Mouse (Mus musculus): ENCODE measurements around the gene Supt20. TPM values are rescaled to one million over a fixed set of nuclear protein-coding genes. Genes with fewer than 3 reads are reported as not detected.
"Not testable (repeated sequence)": the region's sequence is repeated elsewhere in the genome, so short reads cannot be mapped to it uniquely, and the experiment has no call there.

Supt20 gene
- total and polyA plus RNA-seq, 2 experiments from 2014 or later, result 36.3 to 52.0 TPM

DNA sequence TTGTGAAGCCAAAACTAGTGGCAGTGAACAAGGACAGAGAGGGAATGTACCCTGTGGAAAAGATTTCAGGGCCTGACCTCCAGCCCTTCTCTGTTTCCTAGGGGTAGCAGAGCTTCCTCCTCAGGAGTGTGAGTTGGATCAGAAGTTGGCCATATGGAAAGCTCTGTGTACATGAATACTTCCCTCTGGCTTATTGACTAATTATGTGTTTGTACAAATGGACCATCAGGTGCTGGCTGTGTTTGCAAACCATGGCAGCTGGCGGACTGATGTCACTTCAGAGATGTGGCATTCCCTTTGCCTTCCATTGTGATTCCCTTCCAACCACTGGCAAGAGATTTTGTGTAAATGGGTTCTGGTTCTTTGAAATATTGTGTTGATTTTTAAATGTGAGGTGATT is 68.7 kb downstream of the Supt20 start:
- H3K4me3 ChIP-seq (ENCODE audit: low read length), result no peak overlapping the region
- TF ChIP-seq CTCF (IDR thresholded peaks at IDR 0.05; ENCODE audit: low read depth), result no peak
- 74% methylated on average over 1 of the region's 1 CpGs for WGBS
- DNase-seq (ENCODE audit: low spot score) (no peak), ATAC-seq (no peak)
- no peaks in the 10 kb centered on the region for H3K9me3 ChIP-seq (ENCODE audit: low read length)
- H3K4me1 ChIP-seq (ENCODE audit: insufficient read depth, low read length), result no peaks in the 10 kb centered on the region
- no peak overlapping the region for H3K9ac ChIP-seq (replicated peaks; ENCODE audit: low read length)
- H3K27me3 ChIP-seq (ENCODE audit: insufficient read depth, low read length), result no peaks in the 10 kb centered on the region
- no peak overlapping the region for H3K27ac ChIP-seq
- H3K36me3 ChIP-seq (ENCODE audit: insufficient read depth, low read length), result no peaks in the 10 kb centered on the region
- H3K4me2 ChIP-seq (ENCODE audit: low read depth, low read length), result no peak overlapping the region

DNA sequence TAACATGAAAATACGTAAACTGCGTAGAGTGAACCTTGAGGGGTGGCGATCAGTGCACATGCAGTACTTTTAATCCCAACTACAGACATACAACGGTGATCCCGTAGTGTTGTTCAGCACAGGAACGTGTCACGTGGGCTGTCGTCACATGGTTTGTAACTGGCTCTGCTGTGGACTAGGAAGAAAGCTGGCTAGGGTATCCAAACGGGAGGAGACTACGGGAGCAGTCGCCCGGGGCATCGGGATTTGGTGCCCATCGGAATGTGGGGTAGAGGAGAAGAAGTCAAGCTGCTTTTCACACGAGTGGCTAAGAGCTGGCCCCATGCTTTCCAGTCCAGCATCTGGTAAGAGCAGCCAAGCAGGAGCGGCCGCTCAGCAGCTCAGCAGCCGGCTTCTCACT is 71.8 kb downstream of the Supt20 start:
- WGBS, result 39% methylated on average over 18 of the region's 18 CpGs
- no peaks in the 10 kb centered on the region for H3K4me1 ChIP-seq (ENCODE audit: insufficient read depth, low read length)
- no peaks in the 10 kb centered on the region for H3K36me3 ChIP-seq (ENCODE audit: insufficient read depth, low read length)
- peak overlapping the region; percentile 25 for H3K4me3 ChIP-seq (ENCODE audit: low read length)
- no peaks in the 10 kb centered on the region for H3K27me3 ChIP-seq (ENCODE audit: insufficient read depth, low read length)
- DNase-seq (ENCODE audit: low spot score), result peak; percentile 80
- peak; percentile 97 for ATAC-seq
- no peaks in the 10 kb centered on the region for H3K9me3 ChIP-seq (ENCODE audit: low read length)
- H3K27ac ChIP-seq, result peak overlapping the region; percentile 45; the same call in 1 of the 2 replicates
- H3K9ac ChIP-seq (replicated peaks; ENCODE audit: low read length), result no peak overlapping the region
- H3K4me2 ChIP-seq (ENCODE audit: low read depth, low read length), result peak overlapping the region; percentile 48
- TF ChIP-seq CTCF (IDR thresholded peaks at IDR 0.05; ENCODE audit: low read depth), result no peak

DNA sequence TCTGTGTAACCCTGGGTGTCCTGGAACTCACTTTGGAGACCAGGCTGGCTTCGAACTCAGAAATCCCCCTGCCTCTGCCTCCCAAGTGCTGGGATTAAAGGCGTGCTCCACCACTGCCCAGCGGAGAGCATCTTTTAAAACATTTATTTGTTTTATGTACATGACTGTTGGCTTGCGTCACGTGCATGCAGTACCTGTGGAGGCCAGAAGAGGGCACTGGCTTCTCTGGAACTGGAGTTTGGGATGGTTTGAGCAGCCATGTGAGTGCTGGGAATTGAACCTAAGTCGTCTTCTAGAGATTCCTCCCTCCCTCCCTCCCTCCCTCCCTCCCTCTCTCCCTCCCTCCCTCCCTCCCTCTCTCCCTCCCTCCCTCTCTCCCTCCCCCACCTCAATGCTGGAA is 72.9 kb downstream of the Supt20 start:
- H3K9me3 ChIP-seq (ENCODE audit: low read length); H3K9ac ChIP-seq (replicated peaks; ENCODE audit: low read length); H3K4me2 ChIP-seq (ENCODE audit: low read depth, low read length); DNase-seq (ENCODE audit: low spot score); H3K36me3 ChIP-seq (ENCODE audit: insufficient read depth, low read length); H3K4me1 ChIP-seq (ENCODE audit: insufficient read depth, low read length); H3K27me3 ChIP-seq (ENCODE audit: insufficient read depth, low read length); H3K27ac ChIP-seq; H3K4me3 ChIP-seq (ENCODE audit: low read length); ATAC-seq: not testable (repeated sequence)
- WGBS, result 90% methylated on average over 6 of the region's 6 CpGs
- TF ChIP-seq CTCF (IDR thresholded peaks at IDR 0.05; ENCODE audit: low read depth), result peak; percentile 41

DNA sequence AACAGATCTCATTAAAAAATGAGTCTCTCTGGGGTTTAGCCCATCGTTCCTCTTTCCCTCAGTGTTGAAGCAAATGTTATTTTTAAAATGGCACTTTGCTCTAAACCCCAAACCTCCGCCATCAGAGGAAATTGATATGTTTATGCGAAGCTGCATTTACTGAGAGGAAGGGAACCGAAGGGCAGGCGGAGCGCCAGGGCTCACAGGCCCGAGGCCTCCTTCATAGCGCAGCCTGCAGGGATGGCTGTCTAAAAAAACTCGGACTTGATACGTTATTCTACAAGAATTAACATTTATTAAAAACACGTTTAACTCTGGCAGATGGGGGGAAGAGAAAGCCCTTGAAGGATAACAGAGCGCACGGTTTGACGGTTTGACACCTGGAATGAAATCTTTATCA is 73.4 kb downstream of the Supt20 start:
- H3K27me3 ChIP-seq (ENCODE audit: insufficient read depth, low read length), result no peaks in the 10 kb centered on the region

DNA sequence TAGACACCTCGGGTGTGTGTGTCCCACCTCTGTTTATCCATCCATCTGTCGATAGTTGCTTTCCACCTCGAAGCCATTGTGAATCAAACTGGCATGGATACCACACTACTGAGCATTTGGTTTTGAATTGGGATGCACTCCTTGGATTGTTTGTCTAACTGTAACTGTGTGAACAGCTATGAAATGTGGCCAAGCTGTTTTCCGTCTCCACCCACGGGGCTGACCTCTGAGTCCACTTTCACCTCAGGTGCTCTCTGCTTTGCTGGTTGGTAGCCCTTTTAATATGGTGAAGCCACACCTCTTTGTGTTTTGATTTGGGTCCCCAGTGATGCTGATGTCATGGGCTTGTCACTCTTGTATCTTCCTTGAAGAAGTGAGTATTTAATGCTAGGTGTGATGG is 74.2 kb downstream of the Supt20 start:
- no peak overlapping the region for H3K9ac ChIP-seq (replicated peaks; ENCODE audit: low read length)
- no peaks in the 10 kb centered on the region for H3K4me1 ChIP-seq (ENCODE audit: insufficient read depth, low read length)
- TF ChIP-seq CTCF (IDR thresholded peaks at IDR 0.05; ENCODE audit: low read depth), result no peak
- H3K36me3 ChIP-seq (ENCODE audit: insufficient read depth, low read length), result no peaks in the 10 kb centered on the region
- H3K27me3 ChIP-seq (ENCODE audit: insufficient read depth, low read length), result no peaks in the 10 kb centered on the region
- no peaks in the 10 kb centered on the region for H3K9me3 ChIP-seq (ENCODE audit: low read length)
- H3K27ac ChIP-seq, result no peak overlapping the region
- no peak overlapping the region for H3K4me3 ChIP-seq (ENCODE audit: low read length)
- ATAC-seq, result no peak
- WGBS, result 87% methylated on average over 5 of the region's 5 CpGs
- DNase-seq (ENCODE audit: low spot score), result no peak
- no peak overlapping the region for H3K4me2 ChIP-seq (ENCODE audit: low read depth, low read length)

More for the DNA sequence above, 73.4 kb downstream of the Supt20 start:
- Histone ChIP-seq H3K9ac (replicated peaks; ENCODE audit: low read length) (no peak overlapping the region), H3K4me3 (ENCODE audit: low read length) (no peak overlapping the region), H3K9me3 (ENCODE audit: low read length) (no peaks in the 10 kb centered on the region), H3K27ac (no peak overlapping the region), H3K4me2 (ENCODE audit: low read depth, low read length) (no peak overlapping the region), H3K36me3 (ENCODE audit: insufficient read depth, low read length) (no peaks in the 10 kb centered on the region), H3K4me1 (ENCODE audit: insufficient read depth, low read length) (no peaks in the 10 kb centered on the region)
- ATAC-seq, result no peak
- no peak for TF ChIP-seq CTCF (IDR thresholded peaks at IDR 0.05; ENCODE audit: low read depth)
- no peak for DNase-seq (ENCODE audit: low spot score)
- 78% methylated on average over 14 of the region's 14 CpGs for WGBS

DNA sequence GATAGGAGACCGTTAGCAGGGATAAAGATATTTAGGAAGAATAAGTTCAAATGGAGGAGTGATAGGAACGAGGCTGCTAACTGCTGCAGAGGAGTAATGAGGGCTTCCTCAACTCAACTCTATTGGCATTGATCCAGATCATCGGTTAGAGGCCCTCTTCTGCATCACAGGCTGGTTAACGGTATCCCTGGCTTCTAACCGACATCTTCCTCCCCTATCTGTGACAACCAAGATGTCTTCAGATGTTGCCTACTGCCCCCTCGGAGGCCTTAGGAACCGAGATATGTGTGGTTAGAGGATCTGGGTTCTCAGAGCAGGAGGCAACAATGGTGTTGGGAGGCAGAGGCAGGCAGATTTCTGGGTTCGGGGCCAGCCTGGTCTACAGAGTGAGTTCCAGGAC is 76.0 kb downstream of the Supt20 start:
- no peak overlapping the region for H3K9ac ChIP-seq (replicated peaks; ENCODE audit: low read length)
- no peak for DNase-seq (ENCODE audit: low spot score)

DNA sequence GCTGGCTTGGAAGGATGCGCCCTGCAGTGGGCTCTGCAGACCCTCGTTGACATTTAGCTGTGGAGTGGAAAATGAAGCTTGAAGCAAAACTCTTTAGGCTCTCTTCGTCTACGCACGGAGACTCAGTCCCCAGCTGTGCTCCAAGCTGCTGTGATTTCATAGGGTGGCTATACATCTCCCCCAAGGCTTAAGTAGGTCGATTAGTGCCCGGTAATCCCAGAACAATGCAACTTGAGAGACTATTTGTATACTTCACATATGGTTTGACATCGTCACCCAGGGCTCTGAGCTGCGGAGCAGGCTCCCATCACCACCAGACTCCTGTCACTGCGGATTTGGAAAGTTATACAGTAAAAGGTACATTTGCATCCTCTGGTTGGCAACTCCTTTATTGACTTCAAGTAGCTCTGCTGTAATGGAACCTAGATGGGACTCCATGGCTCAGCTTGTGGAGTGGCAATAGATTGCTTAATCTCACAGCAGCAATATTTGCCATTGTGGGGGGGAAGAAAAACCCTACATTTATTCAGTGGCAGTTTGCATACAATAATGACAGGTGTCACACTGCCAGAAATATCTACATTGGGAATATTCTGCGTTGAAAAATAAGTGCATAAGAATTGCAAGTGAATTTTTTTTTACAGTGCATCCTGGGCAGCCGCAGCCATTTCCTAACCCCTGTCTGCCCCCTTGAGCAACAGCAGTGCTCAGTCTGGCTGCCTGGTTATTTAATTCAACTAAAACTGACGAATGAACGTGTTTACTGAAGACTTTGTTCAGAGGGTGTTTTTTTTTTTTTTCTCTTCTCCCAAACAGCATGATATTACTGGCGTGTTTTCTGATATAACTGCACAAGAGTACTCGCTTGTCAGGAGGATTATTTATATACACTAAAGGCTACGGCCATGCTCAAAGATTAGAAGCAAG is 77.0 kb downstream of the Supt20 start:
- WGBS, result 63% methylated on average over 17 of the region's 17 CpGs
- TF ChIP-seq CTCF (IDR thresholded peaks at IDR 0.05; ENCODE audit: low read depth), result no peak

More for the DNA sequence above, 76.0 kb downstream of the Supt20 start:
- Histone ChIP-seq H3K4me2 (ENCODE audit: low read depth, low read length) (no peak overlapping the region), H3K27ac (no peak overlapping the region), H3K4me3 (ENCODE audit: low read length) (no peak overlapping the region), H3K36me3 (ENCODE audit: insufficient read depth, low read length) (no peaks in the 10 kb centered on the region), H3K4me1 (ENCODE audit: insufficient read depth, low read length) (no peaks in the 10 kb centered on the region), H3K27me3 (ENCODE audit: insufficient read depth, low read length) (no peaks in the 10 kb centered on the region), H3K9me3 (ENCODE audit: low read length) (no peaks in the 10 kb centered on the region)
- TF ChIP-seq CTCF (IDR thresholded peaks at IDR 0.05; ENCODE audit: low read depth), result no peak
- ATAC-seq, result no peak
- WGBS, result 88% methylated on average over 8 of the region's 8 CpGs

More for the DNA sequence above, 77.0 kb downstream of the Supt20 start:
- DNase-seq (ENCODE audit: low spot score), result no peak
- Histone ChIP-seq H3K9me3 (ENCODE audit: low read length) (no peaks in the 10 kb centered on the region), H3K27ac (no peak overlapping the region), H3K36me3 (ENCODE audit: insufficient read depth, low read length) (no peaks in the 10 kb centered on the region), H3K4me1 (ENCODE audit: insufficient read depth, low read length) (no peaks in the 10 kb centered on the region), H3K9ac (replicated peaks; ENCODE audit: low read length) (no peak overlapping the region), H3K4me2 (ENCODE audit: low read depth, low read length) (no peak overlapping the region), H3K27me3 (ENCODE audit: insufficient read depth, low read length) (no peaks in the 10 kb centered on the region), H3K4me3 (ENCODE audit: low read length) (no peak overlapping the region)
- no peak for ATAC-seq

Measured in hindbrain, postnatal 0 days (tissue).